Mouse (Mus musculus): ENCODE results near the gene Ssbp3. TPM values are rescaled to one million over a fixed set of nuclear protein-coding genes. Genes with fewer than 3 reads are reported as not detected.

The Ssbp3 gene
- total RNA-seq, 2 experiments from 2014 or later: 157 TPM

DNA sequence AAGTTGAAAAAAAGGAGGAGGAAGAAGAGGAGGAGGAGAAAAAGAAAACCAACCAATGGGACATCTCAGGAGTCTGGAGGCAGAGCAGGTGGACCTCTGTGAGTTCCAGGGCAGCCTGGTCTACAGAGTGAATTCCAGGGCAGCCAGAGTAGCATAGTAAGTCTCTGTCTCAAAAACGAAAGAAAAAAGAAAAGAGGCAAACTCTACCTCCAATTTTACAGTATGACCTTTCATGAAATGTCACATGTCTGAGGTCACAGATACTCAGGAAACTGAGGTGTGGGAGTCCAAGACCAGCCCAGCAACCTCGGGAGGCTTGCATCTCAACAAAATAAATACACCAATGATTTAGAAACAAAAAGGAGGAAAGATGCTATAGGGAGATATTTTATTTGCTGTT, 27.4 kb upstream of the Ssbp3 start:
- DNase-seq (ENCODE audit: low spot score in 2 of 2): no peak
- Histone ChIP-seq H3K27ac (no peak overlapping the region), H3K4me3 (no peak overlapping the region)
- no peak for TF ChIP-seq CTCF (conservative IDR thresholded peaks at IDR 0.05)

DNA sequence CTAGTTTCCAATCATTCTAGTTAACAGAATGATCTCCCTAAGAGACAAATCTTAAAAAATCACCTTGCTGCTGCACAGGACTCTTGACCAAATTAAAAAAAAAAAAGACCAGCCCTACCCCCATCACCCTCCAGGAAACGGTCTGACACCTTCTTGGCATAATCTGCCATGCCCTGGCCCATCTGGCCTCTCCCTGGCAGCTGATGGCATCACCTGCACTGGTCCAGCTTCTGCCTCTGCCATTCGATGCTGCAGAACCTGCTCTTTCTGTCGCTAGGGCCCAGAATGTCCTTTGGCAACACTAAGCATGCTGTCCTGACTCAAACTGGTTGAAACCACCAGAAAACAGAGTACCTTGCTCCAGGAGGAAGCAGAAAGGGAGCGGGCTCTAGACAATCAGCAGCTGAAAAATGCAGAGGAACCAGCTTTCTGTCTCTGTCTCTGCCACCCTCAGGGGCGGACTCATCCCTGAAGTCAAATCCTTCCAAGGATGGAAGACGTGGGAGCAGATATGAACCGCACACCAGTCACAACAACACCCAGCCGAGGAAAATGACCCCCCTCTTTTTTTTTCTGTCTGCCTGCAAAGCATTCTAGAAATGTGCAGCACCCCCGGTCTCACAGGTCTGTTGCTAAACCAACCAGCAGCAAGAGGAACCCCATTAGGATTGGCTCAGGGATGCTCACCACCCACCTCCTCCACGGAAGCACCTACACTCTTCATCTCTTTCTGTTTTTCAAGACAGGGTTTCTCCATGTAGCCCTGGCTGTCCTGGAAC, 24.0 kb upstream of the Ssbp3 start:
- no peak for TF ChIP-seq CTCF (conservative IDR thresholded peaks at IDR 0.05)
- Histone ChIP-seq H3K27ac (no peak overlapping the region), H3K4me3 (no peak overlapping the region)
- no peak for DNase-seq (ENCODE audit: low spot score in 2 of 2)

DNA sequence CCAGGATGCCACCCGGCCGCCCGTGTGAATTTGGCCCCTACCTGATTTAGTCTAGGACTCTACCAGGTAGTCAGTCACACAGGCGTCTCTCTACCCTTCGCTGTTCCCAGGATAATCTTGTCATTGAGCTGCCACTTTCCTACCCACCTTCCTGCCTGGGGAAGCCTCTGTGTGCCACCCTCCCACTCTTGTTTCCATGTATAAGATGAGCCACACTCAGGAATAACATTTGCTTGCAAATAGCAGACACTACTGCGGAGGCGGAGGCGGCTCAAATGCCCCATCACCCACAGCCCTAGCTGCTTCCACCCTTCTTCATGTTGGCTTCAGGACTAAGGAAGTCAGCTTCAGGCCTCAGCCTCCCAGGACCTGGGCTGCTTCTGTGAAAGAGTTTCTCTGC, 14.4 kb upstream of the Ssbp3 start:
- no peak for TF ChIP-seq CTCF (conservative IDR thresholded peaks at IDR 0.05)
- no peak for DNase-seq (ENCODE audit: low spot score in 2 of 2)
- no peak overlapping the region for H3K4me3 ChIP-seq
- H3K27ac ChIP-seq: no peak overlapping the region

DNA sequence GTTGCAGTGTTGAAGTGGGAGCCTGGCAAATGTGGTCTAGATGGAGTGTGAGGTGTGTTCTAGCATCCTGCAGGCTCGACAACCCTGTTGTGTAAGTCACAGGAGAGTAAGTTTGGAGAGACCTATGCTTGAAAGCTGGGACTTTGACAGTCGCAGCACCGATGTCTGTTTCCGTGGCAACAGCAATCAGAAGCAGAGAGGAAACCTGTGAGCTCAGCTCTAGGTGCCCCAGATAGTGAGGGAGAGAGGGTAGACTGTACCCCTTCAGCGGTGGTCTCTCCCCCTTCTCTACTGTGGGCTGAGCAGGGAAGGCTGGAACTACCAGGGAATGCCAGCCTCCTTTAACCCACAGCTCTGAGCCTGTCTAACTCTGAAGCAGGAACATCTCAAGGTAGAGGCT, 11.6 kb upstream of the Ssbp3 start:
- no peak for TF ChIP-seq CTCF (conservative IDR thresholded peaks at IDR 0.05)
- H3K4me3 ChIP-seq: no peak overlapping the region
- H3K27ac ChIP-seq: no peak overlapping the region
- DNase-seq (ENCODE audit: low spot score in 2 of 2): no peak

DNA sequence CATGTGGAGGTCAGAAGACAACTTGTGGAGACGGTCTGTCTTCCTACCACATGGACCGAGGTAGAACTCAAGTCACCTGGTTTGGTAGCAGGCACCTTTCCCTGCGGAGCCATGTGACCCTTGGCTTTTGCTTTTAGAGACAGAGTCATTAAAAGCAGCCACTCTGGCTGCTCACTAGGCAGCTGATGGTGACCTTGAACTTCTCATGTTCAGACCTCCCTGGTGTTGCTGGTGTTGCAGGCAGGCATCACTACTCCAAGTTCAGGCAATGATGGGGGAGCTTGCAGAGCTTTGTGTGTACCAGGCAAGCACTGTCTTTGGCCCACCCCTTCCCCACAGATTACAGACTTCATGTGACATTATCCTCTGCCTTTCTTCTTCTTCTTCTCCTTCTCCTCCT, 11.0 kb upstream of the Ssbp3 start:
- no peak for DNase-seq (ENCODE audit: low spot score in 2 of 2)
- no peak overlapping the region for H3K4me3 ChIP-seq
- H3K27ac ChIP-seq: no peak overlapping the region
- TF ChIP-seq CTCF (conservative IDR thresholded peaks at IDR 0.05): no peak

DNA sequence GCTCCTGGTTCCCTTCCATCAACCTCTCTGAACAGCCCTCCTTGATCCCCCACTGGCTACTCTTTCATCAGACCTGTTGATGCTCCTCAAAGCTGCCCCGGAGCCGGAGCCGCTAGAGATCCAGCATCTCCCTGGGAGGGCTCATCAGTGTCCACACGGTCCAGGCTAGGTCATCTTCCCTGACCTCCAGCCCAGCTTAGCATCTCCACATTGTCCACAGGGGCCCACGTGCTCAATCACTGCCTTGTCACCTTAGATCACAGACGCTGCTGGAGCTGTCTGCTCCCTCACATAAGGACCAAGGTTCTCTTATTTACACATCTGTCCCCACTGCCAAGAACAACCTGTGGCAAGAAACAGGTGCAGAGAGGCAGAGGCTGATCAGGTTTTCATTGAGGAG, 9.8 kb upstream of the Ssbp3 start:
- TF ChIP-seq CTCF (conservative IDR thresholded peaks at IDR 0.05): no peak
- Histone ChIP-seq H3K27ac (no peak overlapping the region), H3K4me3 (no peak overlapping the region)
- DNase-seq (ENCODE audit: low spot score in 2 of 2): no peak

DNA sequence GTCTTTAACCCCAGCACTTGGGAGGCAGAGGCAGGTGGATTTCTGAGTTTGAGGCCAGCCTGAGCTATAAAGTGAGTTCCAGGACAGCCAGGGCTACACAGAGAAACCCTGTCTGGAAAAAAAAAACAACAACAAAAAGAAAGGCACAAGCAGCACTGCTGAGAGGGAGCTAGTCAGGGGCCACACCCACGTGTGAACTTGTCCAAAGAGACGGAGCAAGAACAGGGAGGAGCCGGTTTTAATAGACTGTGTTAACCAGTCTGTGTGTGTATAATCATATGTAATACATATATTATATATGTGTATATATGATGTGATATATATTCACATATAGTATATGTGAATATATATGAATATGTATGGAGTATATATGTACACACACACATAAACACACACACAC, 8.9 kb upstream of the Ssbp3 start:
- no peak overlapping the region for H3K4me3 ChIP-seq
- H3K27ac ChIP-seq: no peak overlapping the region
- no peak for DNase-seq (ENCODE audit: low spot score in 2 of 2)
- TF ChIP-seq CTCF (conservative IDR thresholded peaks at IDR 0.05): no peak

DNA sequence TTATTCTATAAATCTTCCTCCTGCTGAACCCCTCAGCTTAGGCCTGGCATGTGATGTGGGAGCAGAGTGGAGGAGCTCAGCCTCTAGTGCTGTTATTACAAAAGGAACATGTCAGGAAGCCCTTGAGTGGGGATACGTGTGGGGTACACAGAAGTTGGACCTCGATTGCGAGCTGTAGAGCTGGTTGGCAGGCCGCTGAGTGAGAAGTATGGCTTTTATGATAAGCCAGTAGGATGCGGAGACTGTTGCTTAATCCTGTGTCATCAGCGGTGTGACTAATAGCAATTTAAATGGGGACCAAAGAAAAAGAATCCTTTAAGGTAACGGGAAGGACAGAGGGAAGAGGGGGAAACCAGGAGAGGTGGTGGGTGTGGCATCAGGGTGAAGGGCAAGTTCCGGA, 8.3 kb upstream of the Ssbp3 start:
- H3K4me3 ChIP-seq: no peak overlapping the region
- TF ChIP-seq CTCF (conservative IDR thresholded peaks at IDR 0.05): no peak
- H3K27ac ChIP-seq: no peak overlapping the region
- DNase-seq (ENCODE audit: low spot score in 2 of 2): no peak

DNA sequence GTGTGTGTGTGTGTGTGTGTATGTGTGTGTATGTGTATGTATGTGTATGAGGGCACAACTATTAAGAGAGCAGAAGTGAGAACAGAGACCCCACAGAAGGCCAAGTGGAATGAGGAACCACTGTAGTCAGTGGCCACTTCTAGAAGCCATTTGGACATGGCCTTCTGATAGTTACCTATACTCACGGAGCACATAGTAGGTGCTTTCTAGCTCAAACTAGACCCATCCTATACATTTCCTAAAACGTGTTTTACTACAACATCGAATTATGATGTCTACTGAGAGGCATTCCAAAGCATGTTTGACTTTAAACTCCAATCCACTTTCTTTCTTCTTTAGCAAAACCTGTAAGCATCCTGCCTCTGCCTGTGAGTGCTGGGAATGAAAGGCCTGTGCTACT, 4.6 kb upstream of the Ssbp3 start:
- H3K4me3 ChIP-seq: no peak overlapping the region
- DNase-seq (ENCODE audit: low spot score in 2 of 2): no peak
- no peak overlapping the region for H3K27ac ChIP-seq
- TF ChIP-seq CTCF (conservative IDR thresholded peaks at IDR 0.05): no peak

DNA sequence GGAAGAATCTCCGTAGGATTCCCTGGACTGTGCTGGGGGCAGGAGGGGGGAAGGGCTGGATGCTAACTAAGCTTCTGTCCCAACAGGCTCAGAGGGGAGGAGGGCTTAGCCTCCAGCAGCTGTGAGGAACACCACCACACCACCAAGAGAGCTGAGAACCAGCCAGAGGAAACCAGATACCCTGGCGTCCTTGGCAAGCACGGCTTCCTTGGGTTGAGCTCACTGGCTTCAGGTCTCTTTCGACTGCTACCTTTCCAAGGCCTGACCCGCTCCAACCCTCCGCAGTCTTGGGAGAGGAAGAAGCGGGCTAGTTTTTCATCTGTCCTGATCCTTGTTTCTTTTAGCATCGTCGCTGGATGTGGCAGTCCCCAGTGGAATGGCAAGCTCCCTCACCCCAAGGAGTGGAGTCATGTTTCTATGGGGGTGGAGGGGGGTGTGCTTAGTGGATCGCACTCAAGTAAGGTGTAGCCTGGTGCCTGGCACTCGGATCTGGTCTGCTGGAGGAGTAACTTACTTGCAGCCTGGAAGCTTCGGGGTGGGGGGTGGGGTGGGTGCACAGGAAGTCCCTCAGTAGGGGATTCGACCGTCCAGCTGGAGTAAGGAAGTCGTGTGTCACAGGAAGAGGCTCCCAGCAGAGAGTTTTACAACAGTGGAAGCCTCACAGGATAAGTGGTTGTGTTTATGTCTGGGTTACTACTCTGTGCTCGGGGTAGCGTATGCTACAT, 2.6 kb upstream of the Ssbp3 start:
- Histone ChIP-seq H3K4me3 (no peak overlapping the region), H3K27ac (no peak overlapping the region; the same call in 1 of the 2 replicates)
- TF ChIP-seq CTCF (conservative IDR thresholded peaks at IDR 0.05): no peak
- no peak for DNase-seq (ENCODE audit: low spot score in 2 of 2)

DNA sequence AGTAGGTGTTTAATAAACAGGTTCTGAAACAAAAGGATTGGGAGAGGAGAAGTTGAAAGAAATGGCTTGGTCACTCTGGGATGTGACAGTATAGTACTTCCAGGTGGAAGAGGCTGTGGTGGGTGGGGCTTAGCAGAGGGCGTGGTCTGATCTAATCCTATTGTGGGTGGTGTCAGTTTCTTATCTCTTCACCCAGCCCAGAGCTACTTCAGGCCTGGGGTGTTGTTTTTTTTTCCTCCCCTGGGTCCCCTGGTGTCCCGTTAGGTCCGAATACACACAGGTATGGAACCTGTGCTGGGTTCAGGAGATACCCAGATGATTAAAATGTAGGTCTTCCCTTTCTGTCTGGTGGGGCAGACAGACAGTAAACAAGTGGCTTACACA, 2.1 kb upstream of the Ssbp3 start:
- peak overlapping the region; percentile 87; the same call in 1 of the 2 replicates for H3K27ac ChIP-seq
- H3K4me3 ChIP-seq: no peak overlapping the region
- no peak for DNase-seq (ENCODE audit: low spot score in 2 of 2)
- TF ChIP-seq CTCF (conservative IDR thresholded peaks at IDR 0.05): no peak

DNA sequence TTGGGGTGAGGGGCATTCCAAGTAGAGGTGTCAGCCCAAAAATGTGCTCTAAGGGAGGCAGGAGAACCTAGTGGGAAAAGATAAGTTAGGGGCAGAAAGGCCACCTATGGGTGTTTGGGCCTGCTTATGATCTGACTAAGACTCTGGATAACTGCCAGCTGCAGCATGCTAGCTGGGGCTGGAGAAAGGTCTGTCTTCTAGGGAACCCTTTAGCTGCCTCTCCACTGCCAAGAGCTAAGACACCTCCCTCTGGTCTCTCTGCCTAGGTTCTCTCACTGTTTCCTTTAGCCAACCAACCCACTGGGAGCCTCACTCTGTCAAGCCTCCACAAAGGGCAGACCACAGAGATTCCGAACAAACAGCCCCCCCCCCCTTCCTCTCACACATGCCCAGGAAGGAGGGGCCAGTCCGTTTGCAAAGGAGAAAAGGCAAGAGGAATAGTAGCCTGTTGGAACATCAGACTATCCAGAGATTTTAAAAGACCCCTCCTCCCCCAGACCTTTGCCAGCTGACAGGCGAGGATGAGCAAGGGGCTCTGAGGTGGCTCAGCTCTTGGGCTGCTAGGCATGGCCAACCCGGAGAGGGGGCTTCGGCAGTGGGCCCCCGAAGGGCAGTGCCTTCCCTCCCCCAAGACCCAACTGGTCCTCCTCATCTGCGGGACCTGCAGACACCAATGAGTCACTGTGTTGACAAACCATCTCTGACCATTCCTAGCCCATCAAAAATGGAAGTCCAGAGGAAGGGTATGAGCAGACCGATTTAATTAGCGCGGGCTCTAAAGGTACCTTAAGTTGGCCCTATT, 1.4 kb upstream of the Ssbp3 start:
- no peak for DNase-seq (ENCODE audit: low spot score in 2 of 2)
- peak overlapping the region; percentile 87 for H3K27ac ChIP-seq
- H3K4me3 ChIP-seq: peak overlapping the region; percentile 81
- TF ChIP-seq CTCF (conservative IDR thresholded peaks at IDR 0.05): no peak

DNA sequence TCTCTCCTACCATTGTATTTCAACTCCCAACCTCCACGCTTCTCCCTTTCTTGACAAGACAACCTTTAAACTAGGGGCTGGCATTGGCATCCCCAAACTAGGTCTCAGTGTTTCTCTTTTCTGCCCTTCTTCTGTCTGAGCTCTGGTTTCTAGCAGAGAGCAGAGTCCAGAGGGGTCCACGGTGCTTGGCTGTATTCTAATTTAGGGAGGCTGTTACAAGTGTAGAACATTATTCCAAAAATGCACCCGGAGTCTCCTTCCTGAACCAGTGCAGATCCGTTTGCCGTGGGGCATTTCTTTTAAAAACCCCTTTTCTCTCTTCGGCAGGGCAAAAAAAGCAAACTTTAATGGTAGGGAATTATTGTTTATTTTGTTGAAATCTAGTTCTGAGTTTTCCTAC, 704 bp upstream of the Ssbp3 start:
- DNase-seq (ENCODE audit: low spot score in 2 of 2): no peak
- peak overlapping the region; percentile 81 for H3K4me3 ChIP-seq
- H3K27ac ChIP-seq: peak overlapping the region; percentile 87
- TF ChIP-seq CTCF (conservative IDR thresholded peaks at IDR 0.05): no peak

All from layer of hippocampus, adult 2 months (tissue).